Mouse (Mus musculus) frontal cortex, postnatal 36 days (tissue): ENCODE measurements at regions not wholly inside any gene's neighbourhood (a gene's known extent, or its start where the extent isn't known, plus 50 kb on each side); places are given as distances from the start of the nearest gene placed in this dataset.

Source experiments
- DNase-seq, 2 experiments: peaks; one replicate each; pipeline ENCODE4 v3.0.0; 2022; ENCODE audit warnings: low spot score in 2 of 2

DNA sequence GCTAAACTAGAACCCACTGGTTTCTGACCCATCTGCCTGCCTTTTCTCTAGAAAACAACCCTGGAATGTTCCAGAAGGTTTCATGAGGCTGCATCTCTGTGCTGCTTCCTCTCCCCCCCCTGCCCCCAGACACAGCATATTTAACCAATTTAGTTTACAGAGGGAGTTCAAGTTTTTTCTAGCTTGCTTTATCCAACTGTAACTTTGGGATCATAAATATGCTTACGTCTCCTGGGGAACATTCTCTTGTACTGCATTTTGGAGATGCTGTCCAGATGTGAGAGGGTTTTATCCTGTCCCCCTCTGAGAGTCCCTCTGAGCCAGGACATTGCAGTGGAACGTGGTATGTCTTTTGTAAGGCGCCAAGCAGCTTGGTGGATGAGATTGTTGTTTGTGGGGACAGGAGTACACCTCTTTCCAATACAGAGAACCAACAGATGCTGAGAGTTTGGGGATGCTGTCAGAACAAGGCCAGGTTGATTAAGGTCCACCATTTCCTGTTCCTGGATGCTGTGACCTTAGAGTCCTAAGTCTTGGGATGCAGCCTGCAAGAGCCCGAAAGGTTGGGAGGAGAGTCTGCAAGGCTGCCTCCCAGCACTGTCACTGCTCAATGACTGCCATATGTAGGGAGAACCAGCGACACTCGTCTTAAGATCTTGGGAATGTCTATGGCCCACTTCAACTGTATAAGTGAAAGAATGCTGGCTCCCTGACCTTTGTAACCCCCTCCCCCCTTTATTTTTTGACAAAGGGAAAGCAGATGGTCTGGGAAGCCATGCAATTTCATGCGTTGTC is 51.4 kb upstream of the Tut7 start:
- DNase-seq: no peak
